Comparison of ENCODE assay signal across 8 mouse cellular contexts in the genomic region with DNA sequence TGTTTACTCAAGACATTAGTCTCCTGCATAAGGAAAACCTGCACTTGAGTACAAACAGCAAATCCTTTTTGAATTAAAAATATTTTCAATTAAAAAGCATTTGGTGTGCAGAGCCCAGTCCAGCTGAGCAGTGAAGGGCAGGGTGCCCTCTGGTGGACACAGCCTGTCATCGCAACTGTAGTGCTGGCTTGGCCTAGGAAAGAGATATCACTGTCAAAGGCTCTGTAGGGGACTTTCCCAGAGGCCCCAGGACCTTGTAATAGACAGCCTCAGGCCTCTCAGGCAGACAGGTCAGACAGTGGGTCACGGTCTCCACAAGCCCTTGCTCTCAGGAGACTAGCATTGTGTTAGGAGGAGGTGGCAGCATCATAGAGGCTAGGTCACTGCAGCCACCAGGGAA.
A peak's percentile ranks its signal among the peaks of the same experiment; 100 is the strongest.
DNase-seq lines count a peak whose midpoint lies in the region; ATAC-seq and TF ChIP-seq lines count a peak whose summit lies in the region.

No protein-coding gene starts in this region.

- ATAC-seq in G1E (ENCODE audit: extremely low read depth, insufficient number of reproducible peaks, low FRiP score, poor library complexity, severe bottlenecking), result no peak
- peak; percentile 39 for ATAC-seq in lung, embryonic 16.5 days (ENCODE audit: low read depth)

- peak; percentile 62 for DNase-seq in A20 (ENCODE audit: low read depth, low spot score)
- DNase-seq in G1E (ENCODE audit: low spot score), result peak; percentile 73
- peak; percentile 68 to 81 for DNase-seq in cerebellum, adult 18-20 months
- peak; percentile 64 for DNase-seq in forelimb bud, embryonic 11.5 days (ENCODE audit: low read depth, low spot score)
- peak; percentile 82 for DNase-seq in kidney, postnatal 10 days
- peak; percentile 50 for DNase-seq in retina, adult 2 months (ENCODE audit: low read depth, low spot score)
- peak; percentile 82 for DNase-seq in thymus, postnatal 4 days

- peaks cover 75% of the 10 kb centered on the region for H3K36me3 ChIP-seq in G1E (replicated peaks)
- H3K36me3 ChIP-seq in lung, embryonic 16.5 days (ENCODE audit: control insufficient read depth, insufficient read depth, low read length), result peaks cover 9% of the 10 kb centered on the region

- no peaks in the 10 kb centered on the region for H3K9me3 ChIP-seq in G1E (replicated peaks)
- H3K9me3 ChIP-seq in lung, embryonic 16.5 days (ENCODE audit: control insufficient read depth, low read length), result no peaks in the 10 kb centered on the region

- WGBS in lung, embryonic 16.5 days, result 5% methylated on average over 2 of the region's 2 CpGs

- no peak overlapping the region for H3K4me2 ChIP-seq in lung, embryonic 16.5 days (ENCODE audit: low read depth, low read length)

- no peak overlapping the region for H3K27ac ChIP-seq in lung, embryonic 16.5 days (ENCODE audit: low read length)

- no peak overlapping the region for H3K4me3 ChIP-seq in G1E (ENCODE audit: low read depth, low read length)
- H3K4me3 ChIP-seq in lung, embryonic 16.5 days (ENCODE audit: low read length), result no peak overlapping the region

- peak; percentile 78 for TF ChIP-seq CTCF in G1E (IDR thresholded peaks at IDR 0.05; ENCODE audit: low read depth, low read length)

- no peaks in the 10 kb centered on the region; the same call in 1 of the 2 replicates for H3K4me1 ChIP-seq in G1E (ENCODE audit: insufficient read depth, low read depth, low read length)
- 0 out of 2 replicates have a peak, but pooled peaks cover 2% of the 10 kb centered on the region for H3K4me1 ChIP-seq in lung, embryonic 16.5 days (replicated peaks; ENCODE audit: control insufficient read depth, insufficient read depth, low read length)

- no peak overlapping the region for H3K9ac ChIP-seq in lung, embryonic 16.5 days (ENCODE audit: low read length)

- H3K27me3 ChIP-seq in G1E (ENCODE audit: insufficient read depth, low read length), result no peaks in the 10 kb centered on the region
- H3K27me3 ChIP-seq in lung, embryonic 16.5 days (ENCODE audit: control insufficient read depth, insufficient read depth, low read depth, low read length), result no peaks in the 10 kb centered on the region
